Mouse (Mus musculus) activated CD4-positive, CD25-positive, alpha-beta regulatory T cell, adult 4 months (primary cell): Measurements from ENCODE around the gene Gm10842. TPM values are rescaled to one million over a fixed set of nuclear protein-coding genes. Genes with fewer than 3 reads are reported as not detected.

Source experiments
- polyA plus RNA-seq, 2 experiments: library from polyadenylated mRNA; unstranded; fragments of 100-300 nt; shearing (Covaris generic); gene quantifications; one replicate each; pipeline ENCODE4 v1.2.1; 2017

Gm10842 gene
- polyA plus RNA-seq, 2 experiments from 2014 or later = not detected

Other genes starting within 250 kb of the Gm10842 start
- not detected for gene Efcab3, start 83.3 kb upstream of the Gm10842 start, polyA plus RNA-seq
- 10 to 100 TPM; 13.9 to 20.1 TPM for gene Mettl2, start 20.5 kb upstream of the Gm10842 start, polyA plus RNA-seq
- 10 to 100 TPM; 15.4 to 16.8 TPM for gene Tlk2, start 31.9 kb downstream of the Gm10842 start, polyA plus RNA-seq
- gene Mrc2, start 145.8 kb downstream of the Gm10842 start, polyA plus RNA-seq = not detected